Mouse (Mus musculus) hindbrain, embryonic 11.5 days (tissue): ENCODE results near the gene Mas1. TPM values are rescaled to one million over a fixed set of nuclear protein-coding genes. Genes with fewer than 3 reads are reported as not detected.

Experiments used
- ATAC-seq: fragments of 200-750 bp; cut with Nextera tagmentation; 2 replicates; pipeline ENCODE4 v1.8.0; 2017; ENCODE audit warnings: mild to moderate bottlenecking, moderate TSS enrichment, moderate library complexity; ENCODE audit not compliant: low FRiP score
- DNase-seq: peaks from one replicate; pipeline ENCODE4 v3.0.0-alpha.2; 2015; ENCODE audit warnings: low spot score
- H3K27ac ChIP-seq: fragments of 300-500 bp; sonication (generic); 2 replicates; pipeline ENCODE4 v1.5.1; 2014; ENCODE audit warnings: mild to moderate bottlenecking, low read depth, low read length
- H3K27me3 ChIP-seq: fragments of 300-500 bp; sonication (generic); 2 replicates; pipeline ENCODE4 v1.6.1; 2014; ENCODE audit warnings: mild to moderate bottlenecking, low read length, moderate library complexity, mixed read lengths; ENCODE audit not compliant: control insufficient read depth, insufficient read depth
- H3K36me3 ChIP-seq: fragments of 300-500 bp; sonication (generic); 2 replicates; pipeline ENCODE4 v1.6.1; 2014; ENCODE audit warnings: mild to moderate bottlenecking, low read length, moderate library complexity, mixed read lengths; ENCODE audit not compliant: control insufficient read depth, insufficient read depth
- H3K4me1 ChIP-seq: fragments of 300-500 bp; sonication (generic); replicated peaks from 2 replicates; pipeline ENCODE4 v1.6.1; 2014; ENCODE audit warnings: low read length, mixed read lengths; ENCODE audit not compliant: control insufficient read depth, insufficient read depth
- H3K4me2 ChIP-seq: fragments of 300-500 bp; sonication (generic); replicated peaks from 2 replicates; pipeline ENCODE4 v1.6.1; 2014; ENCODE audit warnings: mild to moderate bottlenecking, low read depth, low read length
- H3K4me3 ChIP-seq: fragments of 300-500 bp; sonication (generic); 2 replicates; pipeline ENCODE4 v1.5.1; 2014; ENCODE audit warnings: low read depth, low read length
- H3K9ac ChIP-seq: fragments of 300-500 bp; sonication (generic); 2 replicates; pipeline ENCODE4 v1.6.1; 2014; ENCODE audit warnings: low read depth, low read length
- H3K9me3 ChIP-seq: fragments of 300-500 bp; sonication (generic); 2 replicates; pipeline ENCODE4 v1.6.1; 2016; ENCODE audit warnings: low read length; ENCODE audit not compliant: control insufficient read depth
- WGBS: fragments of 180-500 bp; shearing (Covaris S2); extraction: QIAGEN DNeasy Blood & Tissue Kit; methylation state at CpG from one replicate; pipeline ENCODE4 v1.1.7; 2014; 5-methylcytosine and 5-hydroxymethylcytosine counted together
- polyA plus RNA-seq: library from polyadenylated mRNA; unstranded; fragments of >200 nt; fragmentation: Nextera tagmentation; extraction: Ambion mirVana; gene quantifications from 2 replicates; pipeline ENCODE4 v1.2.1, GENCODE M21; 2014

Gene Mas1
- polyA plus RNA-seq, 1 experiment from 2014 or later, result 0.14 TPM

GRCm38 (mm10) chr17:12845862-12846261 lies 22.1 kb downstream of the Mas1 start:
- Histone ChIP-seq H3K4me1 (no peaks in the 10 kb centered on the region), H3K27ac (no peak overlapping the region), H3K4me3 (no peak overlapping the region), H3K36me3 (no peaks in the 10 kb centered on the region), H3K9me3 (no peaks in the 10 kb centered on the region), H3K27me3 (no peaks in the 10 kb centered on the region), H3K4me2 (no peak overlapping the region), H3K9ac (no peak overlapping the region)
- no peak for DNase-seq
- no peak for ATAC-seq
- WGBS, result 58% methylated on average over 5 of the region's 5 CpGs

- Histone ChIP-seq H3K4me3 (no peak overlapping the region), H3K9ac (no peak overlapping the region), H3K9me3 (no peaks in the 10 kb centered on the region), H3K4me1 (no peaks in the 10 kb centered on the region), H3K27me3 (no peaks in the 10 kb centered on the region), H3K27ac (no peak overlapping the region), H3K4me2 (no peak overlapping the region), H3K36me3 (no peaks in the 10 kb centered on the region)
- DNase-seq (no peak), ATAC-seq (no peak)
- whole genome bisulfite sequencing, result 90% methylated on average over 4 of the region's 4 CpGs
Measured at GRCm38 (mm10) chr17:12844540-12844939, 23.4 kb downstream of the Mas1 start.

GRCm38 (mm10) chr17:12843826-12844225 lies 24.1 kb downstream of the Mas1 start:
- Histone ChIP-seq H3K9ac (no peak overlapping the region), H3K36me3 (no peaks in the 10 kb centered on the region), H3K27ac (no peak overlapping the region), H3K4me1 (no peaks in the 10 kb centered on the region), H3K4me3 (no peak overlapping the region), H3K9me3 (no peaks in the 10 kb centered on the region), H3K4me2 (no peak overlapping the region), H3K27me3 (no peaks in the 10 kb centered on the region)
- no peak for DNase-seq
- 79% methylated on average over 6 of the region's 6 CpGs for WGBS
- no peak for ATAC-seq

- Histone ChIP-seq H3K4me1 (no peaks in the 10 kb centered on the region), H3K4me2 (no peak overlapping the region), H3K27ac (no peak overlapping the region), H3K9me3 (no peaks in the 10 kb centered on the region), H3K27me3 (no peaks in the 10 kb centered on the region), H3K4me3 (no peak overlapping the region), H3K9ac (no peak overlapping the region), H3K36me3 (no peaks in the 10 kb centered on the region)
- DNase-seq (no peak), ATAC-seq (no peak)
- 70% methylated on average over 10 of the region's 10 CpGs for WGBS
Measured at GRCm38 (mm10) chr17:12839475-12840267, 28.3 kb downstream of the Mas1 start.

- Histone ChIP-seq H3K27ac (no peak overlapping the region), H3K27me3 (no peaks in the 10 kb centered on the region), H3K4me2 (no peak overlapping the region), H3K36me3 (no peaks in the 10 kb centered on the region), H3K4me3 (no peak overlapping the region), H3K9ac (no peak overlapping the region), H3K9me3 (no peaks in the 10 kb centered on the region), H3K4me1 (no peaks in the 10 kb centered on the region)
- DNase-seq (no peak), ATAC-seq (no peak)
- WGBS, result 90% methylated on average over 5 of the region's 5 CpGs
Measured at GRCm38 (mm10) chr17:12835738-12836137, 32.2 kb downstream of the Mas1 start.

GRCm38 (mm10) chr17:12834826-12835225 lies 33.1 kb downstream of the Mas1 start:
- no peaks in the 10 kb centered on the region for H3K4me1 ChIP-seq
- WGBS, result 73% methylated on average over 3 of the region's 3 CpGs
- H3K9me3 ChIP-seq, result no peaks in the 10 kb centered on the region
- H3K27me3 ChIP-seq, result no peaks in the 10 kb centered on the region
- no peak overlapping the region for H3K9ac ChIP-seq
- no peaks in the 10 kb centered on the region for H3K36me3 ChIP-seq
- ATAC-seq (no peak), DNase-seq (no peak)
- no peak overlapping the region for H3K4me3 ChIP-seq
- no peak overlapping the region for H3K27ac ChIP-seq
- H3K4me2 ChIP-seq, result no peak overlapping the region

- Histone ChIP-seq H3K27ac (no peak overlapping the region), H3K4me3 (no peak overlapping the region), H3K9me3 (no peaks in the 10 kb centered on the region), H3K4me2 (no peak overlapping the region), H3K27me3 (no peaks in the 10 kb centered on the region), H3K9ac (no peak overlapping the region), H3K4me1 (no peaks in the 10 kb centered on the region), H3K36me3 (no peaks in the 10 kb centered on the region)
- WGBS, result 78% methylated on average over 3 of the region's 3 CpGs
- DNase-seq, result no peak
- ATAC-seq, result no peak
Measured at GRCm38 (mm10) chr17:12834317-12834716, 33.6 kb downstream of the Mas1 start.

- WGBS, result 94% methylated on average over 4 of the region's 4 CpGs
- Histone ChIP-seq H3K4me1 (no peaks in the 10 kb centered on the region), H3K9me3 (no peaks in the 10 kb centered on the region), H3K27me3 (no peaks in the 10 kb centered on the region), H3K9ac (no peak overlapping the region), H3K4me3 (no peak overlapping the region), H3K27ac (no peak overlapping the region), H3K36me3 (no peaks in the 10 kb centered on the region), H3K4me2 (no peak overlapping the region)
- DNase-seq (no peak), ATAC-seq (no peak)
Measured at GRCm38 (mm10) chr17:12832657-12833056, 35.3 kb downstream of the Mas1 start.

GRCm38 (mm10) chr17:12832231-12832630 lies 35.7 kb downstream of the Mas1 start:
- ATAC-seq (no peak), DNase-seq (no peak)
- no peak overlapping the region for H3K9ac ChIP-seq
- no peaks in the 10 kb centered on the region for H3K36me3 ChIP-seq
- H3K27me3 ChIP-seq, result no peaks in the 10 kb centered on the region
- WGBS, result 93% methylated on average over 3 of the region's 3 CpGs
- H3K27ac ChIP-seq, result no peak overlapping the region
- no peaks in the 10 kb centered on the region for H3K4me1 ChIP-seq
- no peaks in the 10 kb centered on the region for H3K9me3 ChIP-seq
- H3K4me2 ChIP-seq, result no peak overlapping the region
- H3K4me3 ChIP-seq, result no peak overlapping the region
